Mouse (Mus musculus) lung, adult 2 months (tissue): ENCODE data around the gene Naglu.

ENCODE experiments used
- CTCF ChIP-seq: fragments of 200-500 bp; IDR thresholded peaks from 2 replicates; pipeline ENCODE4 v1.5.1; 2011; ENCODE audit warnings: mild to moderate bottlenecking, low read length, control low read depth; ENCODE audit not compliant: insufficient read depth
- POLR2A ChIP-seq: fragments of 200-500 bp; IDR thresholded peaks from 2 replicates; pipeline ENCODE4 v1.6.1; 2011; ENCODE audit warnings: low read depth, mild to moderate bottlenecking, control low read depth, low read length, borderline replicate concordance; ENCODE audit errors: extremely low read depth

GRCm38 (mm10) chr11:101085617-101086322 is 16.0 kb downstream of the Naglu start:
- no peak for TF ChIP-seq CTCF
- TF ChIP-seq POLR2A, result no peak
